Mouse (Mus musculus): ENCODE measurements around the gene B3gnt3.

DNA sequence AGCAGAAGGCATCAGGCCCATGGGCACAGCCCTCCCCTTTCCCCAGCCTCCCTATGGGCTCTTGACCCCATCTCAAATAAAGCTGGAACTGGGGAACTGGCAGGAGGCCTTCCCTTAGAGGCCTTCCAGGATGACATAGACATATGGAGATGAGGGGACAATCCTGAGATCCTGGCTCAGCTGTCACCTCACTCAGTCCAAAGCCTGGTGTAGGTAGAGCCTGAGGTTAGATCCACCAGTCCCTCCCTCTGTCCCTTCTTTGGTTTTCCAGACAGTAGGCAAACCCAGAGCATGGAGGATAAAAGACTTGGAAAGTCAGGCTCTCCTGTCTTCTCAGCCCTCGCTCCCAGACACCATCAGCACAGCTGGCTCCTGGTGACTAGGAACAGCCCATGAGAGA lies 34.7 kb downstream of the B3gnt3 start:
- TF ChIP-seq CTCF (IDR thresholded peaks at IDR 0.05; ENCODE audit: low read depth), result no peak
- TF ChIP-seq EP300 (optimal IDR thresholded peaks at IDR 0.05), result no peak

Measured in stomach, postnatal 0 days (tissue).